Mouse (Mus musculus) testis, adult 10 weeks (tissue): Measurements from ENCODE around the gene Ugcg. TPM values are rescaled to one million over a fixed set of nuclear protein-coding genes. Genes with fewer than 3 reads are reported as not detected.

Experiments
- polyA plus RNA-seq: library from polyadenylated mRNA; stranded (reverse); fragments of 350-450 nt; fragmentation: Illumina TruSeq; extraction: RNeasy Lipid Tissue Mini Kit (QIAGEN cat#74804); gene quantifications from one replicate; pipeline ENCODE4 v1.2.3, GENCODE M21; 2014; ENCODE audit warnings: low read depth, low replicate concordance

The Ugcg gene
- 22.6 TPM for polyA plus RNA-seq

GRCm38 (mm10) chr4:59188802-59189545, at the start of gene Ugcg:
Ugcg (plus strand) TSS chr4:59189257.

Other genes starting within 250 kb of the Ugcg start
- 1.4 TPM for gene Zkscan16, start 245.6 kb upstream of the Ugcg start, polyA plus RNA-seq
- 11.8 TPM for gene Ptgr1, start 202.1 kb upstream of the Ugcg start, polyA plus RNA-seq
- 21.1 TPM for gene Dnajc25, start 194.2 kb upstream of the Ugcg start, polyA plus RNA-seq
- gene Gm20503, start 186.0 kb upstream of the Ugcg start, polyA plus RNA-seq, result not detected
- gene Gng10, start 154.2 kb upstream of the Ugcg start, polyA plus RNA-seq, result 50.9 TPM
- 18.7 TPM for gene AI481877, start 50.3 kb upstream of the Ugcg start, polyA plus RNA-seq
- gene Susd1, start 249.4 kb downstream of the Ugcg start, polyA plus RNA-seq, result 6.3 TPM